Mouse (Mus musculus): ENCODE results near the gene Zswim7. TPM values are rescaled to one million over a fixed set of nuclear protein-coding genes. Genes with fewer than 3 reads are reported as not detected.

Gene Zswim7
- total and polyA plus RNA-seq, 2 experiments from 2014 or later = 7.3 to 19.6 TPM

GRCm38 (mm10) chr11:62259214-62259613, 22.0 kb downstream of the Zswim7 start:
- TF ChIP-seq CTCF (IDR thresholded peaks at IDR 0.05; ENCODE audit: low read depth) = no peak
- whole genome bisulfite sequencing = 42% methylated on average over 5 of the region's 5 CpGs

GRCm38 (mm10) chr11:62253380-62253779, 27.8 kb downstream of the Zswim7 start:
- Histone ChIP-seq H3K27ac (ENCODE audit: low read depth, low read length) (no peak overlapping the region), H3K4me1 (ENCODE audit: insufficient read depth) (0 out of 2 replicates have a peak, but pooled peaks cover 5% of the 10 kb centered on the region), H3K4me3 (ENCODE audit: low read depth, low read length) (no peak overlapping the region), H3K4me2 (ENCODE audit: low read depth) (no peak overlapping the region), H3K9me3 (ENCODE audit: low read length) (no peaks in the 10 kb centered on the region), H3K36me3 (ENCODE audit: insufficient read depth) (no peaks in the 10 kb centered on the region), H3K9ac (no peak overlapping the region), H3K27me3 (ENCODE audit: insufficient read depth, low read length) (peaks cover 17% of the 10 kb centered on the region; the same call in 1 of the 2 replicates)
- DNase-seq (no peak), ATAC-seq (no peak)
- TF ChIP-seq CTCF (IDR thresholded peaks at IDR 0.05; ENCODE audit: low read depth) = no peak
- WGBS = 73% methylated on average over 5 of the region's 5 CpGs

More at GRCm38 (mm10) chr11:62259214-62259613, 22.0 kb downstream of the Zswim7 start:
- Histone ChIP-seq H3K27me3 (ENCODE audit: insufficient read depth, low read length) (no peaks in the 10 kb centered on the region), H3K4me1 (ENCODE audit: insufficient read depth) (no peaks in the 10 kb centered on the region), H3K9me3 (ENCODE audit: low read length) (no peaks in the 10 kb centered on the region), H3K27ac (ENCODE audit: low read depth, low read length) (no peak overlapping the region), H3K36me3 (ENCODE audit: insufficient read depth) (no peaks in the 10 kb centered on the region), H3K4me2 (ENCODE audit: low read depth) (no peak overlapping the region), H3K9ac (no peak overlapping the region), H3K4me3 (ENCODE audit: low read depth, low read length) (no peak overlapping the region)
- ATAC-seq (no peak), DNase-seq (no peak)

- WGBS = 81% methylated on average over 11 of the region's 11 CpGs
- H3K27ac ChIP-seq (ENCODE audit: low read depth, low read length) = no peak overlapping the region
- H3K36me3 ChIP-seq (ENCODE audit: insufficient read depth) = no peaks in the 10 kb centered on the region
- H3K4me2 ChIP-seq (ENCODE audit: low read depth) = no peak overlapping the region
- ATAC-seq (no peak), DNase-seq (no peak)
- H3K27me3 ChIP-seq (ENCODE audit: insufficient read depth, low read length) = peaks cover 17% of the 10 kb centered on the region
- H3K9me3 ChIP-seq (ENCODE audit: low read length) = no peaks in the 10 kb centered on the region
- 0 out of 2 replicates have a peak, but pooled peaks cover 5% of the 10 kb centered on the region for H3K4me1 ChIP-seq (ENCODE audit: insufficient read depth)
- H3K9ac ChIP-seq = no peak overlapping the region
- TF ChIP-seq CTCF (IDR thresholded peaks at IDR 0.05; ENCODE audit: low read depth) = no peak
- no peak overlapping the region for H3K4me3 ChIP-seq (ENCODE audit: low read depth, low read length)
Measured at GRCm38 (mm10) chr11:62251047-62251446, 30.1 kb downstream of the Zswim7 start.

GRCm38 (mm10) chr11:62249266-62250037, 31.7 kb downstream of the Zswim7 start:
- no peak for TF ChIP-seq CTCF (IDR thresholded peaks at IDR 0.05; ENCODE audit: low read depth)
- DNase-seq (no peak), ATAC-seq (0 out of 2 replicates have a peak, but pooled peaks have one; percentile 16)
- Histone ChIP-seq H3K27ac (ENCODE audit: low read depth, low read length) (no peak overlapping the region), H3K27me3 (ENCODE audit: insufficient read depth, low read length) (peaks cover 17% of the 10 kb centered on the region), H3K9ac (peak overlapping the region; percentile 47), H3K4me3 (ENCODE audit: low read depth, low read length) (peak overlapping the region; percentile 63), H3K9me3 (ENCODE audit: low read length) (no peaks in the 10 kb centered on the region), H3K4me2 (ENCODE audit: low read depth) (peak overlapping the region; percentile 100), H3K4me1 (ENCODE audit: insufficient read depth) (0 out of 2 replicates have a peak, but pooled peaks cover 5% of the 10 kb centered on the region), H3K36me3 (ENCODE audit: insufficient read depth) (no peaks in the 10 kb centered on the region)
- 4% methylated on average over 35 of the region's 35 CpGs for WGBS

GRCm38 (mm10) chr11:62248401-62249244, 32.6 kb downstream of the Zswim7 start, which contains the start of gene Adora2b:
TSS of gene Adora2b (plus strand) at chr11:62248984.
- Histone ChIP-seq H3K27ac (ENCODE audit: low read depth, low read length) (no peak within 1 kb of the TSS), H3K4me2 (ENCODE audit: low read depth) (peak within 1 kb of the TSS; percentile 100), H3K4me1 (ENCODE audit: insufficient read depth) (0 out of 2 replicates have a peak, but pooled peaks cover 5% of the 10 kb centered on the region), H3K4me3 (ENCODE audit: low read depth, low read length) (peak within 1 kb of the TSS; percentile 63), H3K9ac (peak within 1 kb of the TSS; percentile 47), H3K9me3 (ENCODE audit: low read length) (no peaks in the 10 kb centered on the region), H3K36me3 (ENCODE audit: insufficient read depth) (no peaks in the 10 kb centered on the region), H3K27me3 (ENCODE audit: insufficient read depth, low read length) (peaks cover 17% of the 10 kb centered on the region)
- no peak; the same call in 1 of the 2 replicates for TF ChIP-seq CTCF (IDR thresholded peaks at IDR 0.05; ENCODE audit: low read depth)
- peak; percentile 88 for ATAC-seq
- peak; percentile 70 for DNase-seq
- WGBS = 3% methylated on average over 69 of the region's 69 CpGs

GRCm38 (mm10) chr11:62247759-62248400, 33.3 kb downstream of the Zswim7 start:
- Histone ChIP-seq H3K27me3 (ENCODE audit: insufficient read depth, low read length) (peaks cover 17% of the 10 kb centered on the region), H3K4me2 (ENCODE audit: low read depth) (peak overlapping the region; percentile 100), H3K9me3 (ENCODE audit: low read length) (no peaks in the 10 kb centered on the region), H3K9ac (no peak overlapping the region), H3K4me1 (ENCODE audit: insufficient read depth) (0 out of 2 replicates have a peak, but pooled peaks cover 5% of the 10 kb centered on the region), H3K27ac (ENCODE audit: low read depth, low read length) (no peak overlapping the region), H3K36me3 (ENCODE audit: insufficient read depth) (no peaks in the 10 kb centered on the region), H3K4me3 (ENCODE audit: low read depth, low read length) (peak overlapping the region; percentile 63)
- 45% methylated on average over 18 of the region's 18 CpGs for WGBS
- TF ChIP-seq CTCF (IDR thresholded peaks at IDR 0.05; ENCODE audit: low read depth) = no peak
- no peak for ATAC-seq
- DNase-seq = no peak
